Mouse (Mus musculus) kidney, postnatal 25 days (tissue): ENCODE results near the gene Vegfa.

Source experiments
- DNase-seq, 2 experiments: peaks; one replicate each; pipeline ENCODE4 v3.0.0; 2021; ENCODE audit warnings: mixed read lengths in 2 of 2

Gene Vegfa

GRCm38 (mm10) chr17:46049567-46049966 lies 17.4 kb upstream of the Vegfa start:
- DNase-seq, result no peak

- DNase-seq, result no peak
Measured at GRCm38 (mm10) chr17:46048184-46048583, 16.0 kb upstream of the Vegfa start.

GRCm38 (mm10) chr17:46045742-46046141 lies 13.6 kb upstream of the Vegfa start:
- DNase-seq, result no peak

- no peak for DNase-seq
Measured at GRCm38 (mm10) chr17:46044953-46045352, 12.8 kb upstream of the Vegfa start.

- DNase-seq, result no peak
Measured at GRCm38 (mm10) chr17:46042158-46042557, 10.0 kb upstream of the Vegfa start.

- DNase-seq, result no peak
Measured at GRCm38 (mm10) chr17:46041679-46042078, 9.5 kb upstream of the Vegfa start.

- DNase-seq, result peak; percentile 57 to 65
Measured at GRCm38 (mm10) chr17:46041223-46041622, 9.1 kb upstream of the Vegfa start.

- no peak for DNase-seq
Measured at GRCm38 (mm10) chr17:46040561-46040960, 8.4 kb upstream of the Vegfa start.

GRCm38 (mm10) chr17:46038906-46039305 lies 6.7 kb upstream of the Vegfa start:
- DNase-seq, result no peak

GRCm38 (mm10) chr17:46036400-46036799 lies 4.2 kb upstream of the Vegfa start:
- DNase-seq, result no peak

- no peak for DNase-seq
Measured at GRCm38 (mm10) chr17:46034110-46034509, 1.9 kb upstream of the Vegfa start.

GRCm38 (mm10) chr17:46033607-46034006 lies 1.4 kb upstream of the Vegfa start:
- DNase-seq, result no peak

- DNase-seq, result no peak
Measured at GRCm38 (mm10) chr17:46033122-46033521, 953 bp upstream of the Vegfa start.

- DNase-seq, result peak; percentile 68 to 88
Measured at GRCm38 (mm10) chr17:46031621-46032211, 453 bp downstream of the Vegfa start.

GRCm38 (mm10) chr17:46030731-46031620 lies 1.2 kb downstream of the Vegfa start:
- DNase-seq, result peak; percentile 89 to 96

- peak; percentile 64 to 86 for DNase-seq
Measured at GRCm38 (mm10) chr17:46030323-46030730, 1.8 kb downstream of the Vegfa start.

GRCm38 (mm10) chr17:46029554-46030207 lies 2.5 kb downstream of the Vegfa start:
- DNase-seq, result peak in 1 of 2 experiments; percentile 63

GRCm38 (mm10) chr17:46029052-46029553 lies 3.1 kb downstream of the Vegfa start:
- no peak for DNase-seq

GRCm38 (mm10) chr17:46028210-46029051 lies 3.7 kb downstream of the Vegfa start:
- peak; percentile 70 to 88 for DNase-seq

GRCm38 (mm10) chr17:46027066-46027917 lies 4.9 kb downstream of the Vegfa start:
- DNase-seq, result peak; percentile 91 to 92

GRCm38 (mm10) chr17:46025927-46026668 lies 6.1 kb downstream of the Vegfa start:
- DNase-seq, result peak in 1 of 2 experiments; percentile 68
